Mouse (Mus musculus) urinary bladder, postnatal 36 days (tissue): ENCODE results near the gene Igfbp2.

Experiments used
- DNase-seq, 2 experiments: peaks; one replicate each; pipeline ENCODE4 v3.0.0; 2022; ENCODE audit warnings: low spot score in 2 of 2, mixed read lengths in 1 of 2

Gene Igfbp2

GRCm38 (mm10) chr1:72854337-72855237 lies 30.3 kb downstream of the Igfbp2 start:
- peak in 1 of 2 experiments; percentile 43 for DNase-seq

GRCm38 (mm10) chr1:72855729-72856128 lies 31.4 kb downstream of the Igfbp2 start:
- DNase-seq = no peak

GRCm38 (mm10) chr1:72856209-72856909 lies 32.1 kb downstream of the Igfbp2 start:
- no peak for DNase-seq

- DNase-seq = no peak
Observed at GRCm38 (mm10) chr1:72857142-72857541, 32.8 kb downstream of the Igfbp2 start.

GRCm38 (mm10) chr1:72857631-72858030 lies 33.3 kb downstream of the Igfbp2 start:
- DNase-seq = no peak

- no peak for DNase-seq
Observed at GRCm38 (mm10) chr1:72858286-72858685, 34.0 kb downstream of the Igfbp2 start.

- DNase-seq = no peak
Observed at GRCm38 (mm10) chr1:72858874-72859273, 34.6 kb downstream of the Igfbp2 start.

- DNase-seq = no peak
Observed at GRCm38 (mm10) chr1:72859963-72860362, 35.7 kb downstream of the Igfbp2 start.

- no peak for DNase-seq
Observed at GRCm38 (mm10) chr1:72860502-72860901, 36.2 kb downstream of the Igfbp2 start.

GRCm38 (mm10) chr1:72861702-72862101 lies 37.4 kb downstream of the Igfbp2 start:
- no peak for DNase-seq

GRCm38 (mm10) chr1:72862248-72862647 lies 37.9 kb downstream of the Igfbp2 start:
- DNase-seq = no peak

GRCm38 (mm10) chr1:72863692-72864091 lies 39.4 kb downstream of the Igfbp2 start:
- DNase-seq = no peak

GRCm38 (mm10) chr1:72864272-72864671 lies 40.0 kb downstream of the Igfbp2 start:
- no peak for DNase-seq

- peak in 1 of 2 experiments; percentile 66 for DNase-seq
Observed at GRCm38 (mm10) chr1:72865900-72866299, 41.6 kb downstream of the Igfbp2 start.

GRCm38 (mm10) chr1:72866417-72866816 lies 42.1 kb downstream of the Igfbp2 start:
- DNase-seq = no peak

- DNase-seq = no peak
Observed at GRCm38 (mm10) chr1:72867346-72867745, 43.0 kb downstream of the Igfbp2 start.

- DNase-seq = no peak
Observed at GRCm38 (mm10) chr1:72868429-72869215, 44.3 kb downstream of the Igfbp2 start.

GRCm38 (mm10) chr1:72869275-72869674 lies 45.0 kb downstream of the Igfbp2 start:
- no peak for DNase-seq

GRCm38 (mm10) chr1:72869681-72870614 lies 45.6 kb downstream of the Igfbp2 start:
- peak; percentile 77 to 84 for DNase-seq

GRCm38 (mm10) chr1:72870615-72871336 lies 46.5 kb downstream of the Igfbp2 start:
- peak in 1 of 2 experiments; percentile 88 for DNase-seq
